Mouse (Mus musculus) forebrain, embryonic 16.5 days (tissue): ENCODE data around the gene Zfp112. TPM values are rescaled to one million over a fixed set of nuclear protein-coding genes. Genes with fewer than 3 reads are reported as not detected.

Experiments used
- ATAC-seq: fragments of 200-750 bp; cut with Nextera tagmentation; 2 replicates; pipeline ENCODE4 v1.8.0; 2017; ENCODE audit warnings: mild to moderate bottlenecking, moderate library complexity
- H3K27ac ChIP-seq: fragments of 300-500 bp; sonication (generic); 2 replicates; pipeline ENCODE4 v1.5.1; 2014; ENCODE audit warnings: low read length, control low read depth
- H3K27me3 ChIP-seq: fragments of 300-500 bp; sonication (generic); replicated peaks from 2 replicates; pipeline ENCODE4 v1.6.1; 2014; ENCODE audit warnings: low read length; ENCODE audit not compliant: control insufficient read depth, insufficient read depth
- H3K36me3 ChIP-seq: fragments of 300-500 bp; sonication (generic); 2 replicates; pipeline ENCODE4 v1.6.1; 2014; ENCODE audit not compliant: control insufficient read depth, insufficient read depth
- H3K4me1 ChIP-seq: fragments of 300-500 bp; sonication (generic); replicated peaks from 2 replicates; pipeline ENCODE4 v1.6.1; 2014; ENCODE audit warnings: low read length; ENCODE audit not compliant: control insufficient read depth, insufficient read depth
- H3K4me2 ChIP-seq: fragments of 300-500 bp; sonication (generic); 2 replicates; pipeline ENCODE4 v1.6.1; 2014; ENCODE audit warnings: mild to moderate bottlenecking, low read length, control low read depth
- H3K4me3 ChIP-seq: fragments of 300-500 bp; sonication (generic); replicated peaks from 2 replicates; pipeline ENCODE4 v1.5.1; 2014; ENCODE audit warnings: mild to moderate bottlenecking, low read length, control low read depth
- H3K9ac ChIP-seq: fragments of 300-500 bp; sonication (generic); replicated peaks from 2 replicates; pipeline ENCODE4 v1.6.1; 2014; ENCODE audit warnings: low read depth, low read length, control low read depth
- H3K9me3 ChIP-seq: fragments of 300-500 bp; sonication (generic); 2 replicates; pipeline ENCODE4 v1.6.1; 2016; ENCODE audit warnings: low read length; ENCODE audit not compliant: control insufficient read depth
- WGBS: fragments of 180-500 bp; shearing (Covaris S2); extraction: QIAGEN DNeasy Blood & Tissue Kit; methylation state at CpG from one replicate; pipeline ENCODE4 v1.1.7; 2014; 5-methylcytosine and 5-hydroxymethylcytosine counted together
- polyA plus RNA-seq: library from polyadenylated mRNA; unstranded; fragments of >200 nt; fragmentation: Nextera tagmentation; extraction: Ambion mirVana; gene quantifications from 2 replicates; pipeline ENCODE4 v1.2.1, GENCODE M21; 2015

Gene Zfp112
- polyA plus RNA-seq, 1 experiment from 2014 or later = 12.7 TPM

GRCm38 (mm10) chr7:24110839-24111238, 1.3 kb upstream of the Zfp112 start:
- Histone ChIP-seq H3K9me3 (peaks cover 38% of the 10 kb centered on the region), H3K9ac (no peak overlapping the region), H3K27ac (no peak overlapping the region), H3K27me3 (no peaks in the 10 kb centered on the region), H3K4me2 (no peak overlapping the region), H3K4me3 (no peak overlapping the region), H3K4me1 (peaks cover 8% of the 10 kb centered on the region), H3K36me3 (peaks cover 41% of the 10 kb centered on the region)
- ATAC-seq = no peak
- WGBS = 95% methylated on average over 7 of the region's 7 CpGs

GRCm38 (mm10) chr7:24111772-24112155, 350 bp upstream of the Zfp112 start:
- no peak for ATAC-seq
- WGBS = 2% methylated on average over 9 of the region's 9 CpGs
- Histone ChIP-seq H3K27ac (no peak overlapping the region), H3K4me2 (peak overlapping the region; percentile 55), H3K36me3 (peaks cover 32% of the 10 kb centered on the region), H3K4me3 (peak overlapping the region; percentile 81), H3K9ac (peak overlapping the region; percentile 39), H3K4me1 (peaks cover 8% of the 10 kb centered on the region), H3K9me3 (peaks cover 28% of the 10 kb centered on the region), H3K27me3 (no peaks in the 10 kb centered on the region)

- ATAC-seq = no peak
- Histone ChIP-seq H3K4me1 (peaks cover 8% of the 10 kb centered on the region), H3K9me3 (peaks cover 18% of the 10 kb centered on the region), H3K27me3 (no peaks in the 10 kb centered on the region), H3K9ac (peak overlapping the region; percentile 72), H3K36me3 (peaks cover 19% of the 10 kb centered on the region), H3K4me3 (peak overlapping the region; percentile 81), H3K4me2 (peak overlapping the region; percentile 96), H3K27ac (peak overlapping the region; percentile 68)
- WGBS = 10% methylated on average over 12 of the region's 12 CpGs
Observed at GRCm38 (mm10) chr7:24113001-24113400, 887 bp downstream of the Zfp112 start.

GRCm38 (mm10) chr7:24116655-24117054, 4.5 kb downstream of the Zfp112 start:
- no peak overlapping the region for H3K27ac ChIP-seq
- H3K27me3 ChIP-seq = no peaks in the 10 kb centered on the region
- WGBS = 82% methylated on average over 4 of the region's 4 CpGs
- H3K9me3 ChIP-seq = no peaks in the 10 kb centered on the region
- H3K4me2 ChIP-seq = no peak overlapping the region
- H3K4me3 ChIP-seq = no peak overlapping the region
- H3K9ac ChIP-seq = no peak overlapping the region
- ATAC-seq = no peak
- peaks cover 8% of the 10 kb centered on the region for H3K4me1 ChIP-seq
- H3K36me3 ChIP-seq = no peaks in the 10 kb centered on the region

GRCm38 (mm10) chr7:24133425-24133995, 21.4 kb downstream of the Zfp112 start:
- H3K4me2 ChIP-seq = peak overlapping the region; percentile 91
- peak overlapping the region; percentile 86 for H3K4me3 ChIP-seq
- peak overlapping the region; percentile 92 for H3K9ac ChIP-seq
- H3K27me3 ChIP-seq = no peaks in the 10 kb centered on the region
- H3K9me3 ChIP-seq = no peaks in the 10 kb centered on the region
- peak overlapping the region; percentile 73 for H3K27ac ChIP-seq
- H3K36me3 ChIP-seq = peaks cover 17% of the 10 kb centered on the region; the same call in 1 of the 2 replicates
- WGBS = 17% methylated on average over 6 of the region's 6 CpGs
- peaks cover 13% of the 10 kb centered on the region for H3K4me1 ChIP-seq
- ATAC-seq = peak; percentile 66

- H3K36me3 ChIP-seq = peaks cover 18% of the 10 kb centered on the region; the same call in 1 of the 2 replicates
- H3K4me3 ChIP-seq = peak within 1 kb of the TSS; percentile 86
- peak; percentile 98 for ATAC-seq
- H3K4me1 ChIP-seq = peaks cover 13% of the 10 kb centered on the region
- peak within 1 kb of the TSS; percentile 91 for H3K4me2 ChIP-seq
- peak within 1 kb of the TSS; percentile 73 for H3K27ac ChIP-seq
- 3% methylated on average over 32 of the region's 32 CpGs for WGBS
- H3K9me3 ChIP-seq = no peaks in the 10 kb centered on the region
- no peaks in the 10 kb centered on the region for H3K27me3 ChIP-seq
- H3K9ac ChIP-seq = peak within 1 kb of the TSS; percentile 92
Observed at GRCm38 (mm10) chr7:24133996-24134828, 22.1 kb downstream of the Zfp112 start, which contains the start of gene Zfp235. TSS of gene Zfp235 (plus strand) at chr7:24134169.

- WGBS = 95% methylated on average over 6 of the region's 6 CpGs
- H3K27ac ChIP-seq = no peak overlapping the region
- no peaks in the 10 kb centered on the region for H3K27me3 ChIP-seq
- no peak for ATAC-seq
- H3K4me1 ChIP-seq = no peaks in the 10 kb centered on the region
- no peaks in the 10 kb centered on the region for H3K9me3 ChIP-seq
- no peak overlapping the region for H3K4me2 ChIP-seq
- H3K9ac ChIP-seq = no peak overlapping the region
- no peak overlapping the region for H3K4me3 ChIP-seq
- peaks cover 39% of the 10 kb centered on the region for H3K36me3 ChIP-seq
Observed at GRCm38 (mm10) chr7:24142566-24142965, 30.5 kb downstream of the Zfp112 start.

- Histone ChIP-seq H3K4me1 (no peaks in the 10 kb centered on the region), H3K27me3 (no peaks in the 10 kb centered on the region), H3K27ac (no peak overlapping the region), H3K4me2 (no peak overlapping the region), H3K36me3 (no peaks in the 10 kb centered on the region), H3K9ac (no peak overlapping the region), H3K4me3 (no peak overlapping the region), H3K9me3 (no peaks in the 10 kb centered on the region)
- no peak for ATAC-seq
- 17% methylated on average over 1 of the region's 1 CpGs for WGBS
Observed at GRCm38 (mm10) chr7:24153272-24153671, 41.2 kb downstream of the Zfp112 start.

- no peak overlapping the region for H3K4me3 ChIP-seq
- H3K4me2 ChIP-seq = no peak overlapping the region
- ATAC-seq = no peak
- H3K9ac ChIP-seq = no peak overlapping the region
- no peaks in the 10 kb centered on the region for H3K9me3 ChIP-seq
- no peaks in the 10 kb centered on the region for H3K36me3 ChIP-seq
- H3K4me1 ChIP-seq = peaks cover 6% of the 10 kb centered on the region; the same call in 1 of the 2 replicates
- 59% methylated on average over 4 of the region's 4 CpGs for whole genome bisulfite sequencing
- no peak overlapping the region for H3K27ac ChIP-seq
- H3K27me3 ChIP-seq = no peaks in the 10 kb centered on the region
Observed at GRCm38 (mm10) chr7:24172191-24172590, 60.1 kb downstream of the Zfp112 start.
